Mouse (Mus musculus): ENCODE measurements around the gene A930033H14Rik. TPM values are rescaled to one million over a fixed set of nuclear protein-coding genes. Genes with fewer than 3 reads are reported as not detected.

A930033H14Rik gene
- polyA plus RNA-seq, 1 experiment from 2014 or later, result 1.4 TPM

DNA sequence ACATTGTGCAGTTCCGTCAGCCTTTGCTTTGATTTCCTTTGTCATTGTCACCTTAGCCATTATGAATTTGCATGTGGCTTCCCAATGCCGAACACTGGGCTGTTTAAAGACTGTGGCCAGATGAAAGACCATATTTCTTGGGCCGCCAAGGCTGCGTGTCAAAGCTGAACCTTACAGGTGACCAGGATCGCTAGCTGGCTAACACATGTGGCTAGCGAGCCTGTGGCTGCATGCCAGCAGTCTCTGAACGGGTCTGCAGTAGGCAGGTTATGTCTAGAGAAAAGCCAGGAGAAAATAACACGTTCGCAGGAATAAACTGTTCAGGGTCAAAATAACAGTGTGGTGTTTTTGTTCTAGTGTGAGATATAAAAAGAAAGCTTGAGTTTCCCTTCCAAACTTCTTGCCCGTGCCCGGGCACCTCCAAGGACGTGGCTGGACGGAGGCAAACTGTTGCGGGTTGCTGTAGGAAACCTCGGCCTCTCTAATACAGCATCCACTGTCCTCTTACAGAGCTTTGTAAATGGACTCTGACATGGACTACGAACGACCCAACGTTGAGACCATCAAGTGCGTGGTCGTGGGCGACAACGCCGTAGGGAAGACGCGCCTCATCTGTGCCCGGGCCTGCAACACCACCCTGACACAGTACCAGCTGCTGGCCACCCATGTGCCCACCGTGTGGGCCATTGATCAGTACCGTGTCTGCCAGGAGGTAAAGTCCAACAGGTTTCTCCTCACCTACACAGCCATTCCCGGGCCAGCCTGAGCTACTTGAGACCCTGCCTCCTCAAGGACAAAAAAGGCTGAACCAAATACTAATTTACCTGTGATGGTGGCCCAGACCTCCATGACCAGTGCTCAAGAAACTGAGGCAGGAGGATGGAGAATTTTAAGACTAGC, 35.6 kb upstream of the A930033H14Rik start:
- Histone ChIP-seq H3K36me3 (peaks cover 11% of the 10 kb centered on the region), H3K4me2 (no peak overlapping the region), H3K27me3 (replicated peaks) (no peaks in the 10 kb centered on the region), H3K27ac (replicated peaks) (no peak overlapping the region), H3K9ac (replicated peaks) (no peak overlapping the region), H3K9me3 (replicated peaks) (no peaks in the 10 kb centered on the region), H3K4me3 (replicated peaks) (no peak overlapping the region), H3K4me1 (peaks cover 10% of the 10 kb centered on the region)
- 90% methylated on average over 29 of the region's 29 CpGs for WGBS
- no peak for ATAC-seq (ENCODE audit: low FRiP score)

DNA sequence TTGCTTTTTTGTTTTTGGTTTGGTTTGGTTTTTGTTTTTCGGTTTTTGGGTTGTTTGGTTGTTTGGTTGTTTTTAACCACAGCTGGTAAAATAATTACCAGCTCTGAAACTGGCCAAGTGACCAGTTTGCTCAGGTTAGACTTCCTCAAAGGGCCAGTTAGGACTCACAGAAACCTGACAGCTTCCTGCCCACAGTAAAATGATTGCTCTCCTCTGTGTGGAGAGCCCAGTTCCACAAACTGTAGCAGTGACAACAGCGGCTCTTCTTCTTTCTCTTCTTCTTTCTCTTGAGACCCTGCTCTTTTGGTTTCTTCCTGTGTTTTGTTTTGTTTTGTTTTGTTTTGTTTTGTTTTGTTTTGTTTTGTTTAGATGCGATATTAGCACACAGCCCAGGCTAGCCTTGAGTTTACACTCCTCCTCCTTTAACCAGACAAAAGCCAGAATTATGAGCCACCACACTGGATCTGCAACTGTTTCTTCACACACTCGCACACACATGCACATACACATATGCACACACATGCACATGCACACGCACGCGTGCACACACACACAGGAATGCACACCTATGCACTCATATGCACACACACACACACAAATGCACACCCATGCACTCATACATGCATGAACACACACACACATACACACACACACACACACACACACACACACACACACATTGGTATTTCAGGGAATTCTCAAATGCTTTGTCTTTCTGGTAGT, 34.6 kb upstream of the A930033H14Rik start:
- no peaks in the 10 kb centered on the region for H3K9me3 ChIP-seq (replicated peaks)
- ATAC-seq (ENCODE audit: low FRiP score), result no peak
- peaks cover 11% of the 10 kb centered on the region for H3K36me3 ChIP-seq
- H3K9ac ChIP-seq (replicated peaks), result no peak overlapping the region
- H3K27ac ChIP-seq (replicated peaks), result no peak overlapping the region
- 95% methylated on average over 7 of the region's 7 CpGs for WGBS
- H3K4me1 ChIP-seq, result 0 out of 2 replicates have a peak, but pooled peaks cover 2% of the 10 kb centered on the region
- no peak overlapping the region for H3K4me3 ChIP-seq (replicated peaks)
- no peaks in the 10 kb centered on the region for H3K27me3 ChIP-seq (replicated peaks)
- no peak overlapping the region for H3K4me2 ChIP-seq

DNA sequence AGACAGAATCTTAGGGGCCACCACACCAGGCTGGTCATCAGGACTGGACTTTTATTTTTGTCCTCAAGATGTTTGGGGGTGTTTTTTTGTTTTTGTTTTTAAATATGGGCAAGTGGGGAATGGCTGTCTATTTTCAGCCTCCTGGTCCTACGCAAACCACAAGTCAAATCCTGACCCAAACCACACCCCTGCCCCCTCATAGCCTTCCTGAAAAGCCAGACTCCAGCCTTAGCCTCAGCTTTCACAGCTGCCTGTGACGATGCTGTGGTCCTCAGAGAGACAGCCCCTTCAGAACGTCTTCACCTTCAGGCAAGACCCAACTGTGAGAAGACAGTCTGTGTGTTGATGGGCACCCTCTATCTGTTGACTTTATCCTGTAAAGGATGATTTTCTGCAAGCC, 33.9 kb upstream of the A930033H14Rik start:
- H3K4me2 ChIP-seq, result no peak overlapping the region
- no peaks in the 10 kb centered on the region for H3K9me3 ChIP-seq (replicated peaks)
- H3K4me3 ChIP-seq (replicated peaks), result no peak overlapping the region
- H3K27me3 ChIP-seq (replicated peaks), result no peaks in the 10 kb centered on the region
- no peaks in the 10 kb centered on the region for H3K4me1 ChIP-seq
- WGBS, result 87% methylated on average over 3 of the region's 3 CpGs
- no peak overlapping the region for H3K9ac ChIP-seq (replicated peaks)
- peaks cover 11% of the 10 kb centered on the region for H3K36me3 ChIP-seq
- no peak for ATAC-seq (ENCODE audit: low FRiP score)
- no peak overlapping the region for H3K27ac ChIP-seq (replicated peaks)

DNA sequence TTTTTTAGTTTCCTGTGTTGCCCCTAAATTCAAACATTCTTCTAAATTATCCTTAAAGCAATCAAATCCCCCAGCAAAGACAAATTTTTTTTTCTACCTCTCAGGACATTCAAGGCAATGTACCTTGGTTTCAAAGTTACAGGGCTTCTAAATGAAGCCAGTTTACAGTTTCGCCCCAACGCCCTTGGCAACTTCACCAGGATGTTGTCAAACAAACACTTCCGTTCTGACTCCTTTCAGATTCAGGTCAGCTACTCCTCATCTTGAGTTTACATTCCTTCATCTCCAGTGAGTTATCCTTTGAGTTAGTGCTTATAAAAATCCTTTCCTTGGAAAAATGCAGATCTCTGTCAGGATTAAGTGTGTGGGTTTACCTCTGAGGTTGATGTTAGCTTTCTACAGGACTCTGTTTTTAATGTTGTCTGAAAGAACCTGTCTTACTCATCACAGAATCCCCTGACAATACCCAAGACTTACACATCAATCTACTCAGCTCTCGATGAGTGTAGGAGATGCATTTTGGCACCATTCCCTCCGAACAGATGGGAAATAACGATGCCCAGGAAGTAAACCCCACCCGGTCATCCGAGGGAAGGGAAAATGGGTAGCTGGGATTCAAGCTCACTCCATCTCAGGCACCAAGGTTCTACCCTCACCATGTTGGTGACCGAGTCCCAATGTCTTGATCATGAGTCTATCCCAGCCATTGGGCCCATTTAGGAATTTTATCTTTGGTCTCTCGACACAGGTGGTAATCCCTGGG, 33.2 kb upstream of the A930033H14Rik start:
- no peak for ATAC-seq (ENCODE audit: low FRiP score)
- Histone ChIP-seq H3K36me3 (peaks cover 11% of the 10 kb centered on the region), H3K4me2 (no peak overlapping the region), H3K27me3 (replicated peaks) (no peaks in the 10 kb centered on the region), H3K27ac (replicated peaks) (no peak overlapping the region), H3K9ac (replicated peaks) (no peak overlapping the region), H3K4me1 (no peaks in the 10 kb centered on the region), H3K4me3 (replicated peaks) (no peak overlapping the region), H3K9me3 (replicated peaks) (no peaks in the 10 kb centered on the region)
- WGBS, result 84% methylated on average over 10 of the region's 10 CpGs

DNA sequence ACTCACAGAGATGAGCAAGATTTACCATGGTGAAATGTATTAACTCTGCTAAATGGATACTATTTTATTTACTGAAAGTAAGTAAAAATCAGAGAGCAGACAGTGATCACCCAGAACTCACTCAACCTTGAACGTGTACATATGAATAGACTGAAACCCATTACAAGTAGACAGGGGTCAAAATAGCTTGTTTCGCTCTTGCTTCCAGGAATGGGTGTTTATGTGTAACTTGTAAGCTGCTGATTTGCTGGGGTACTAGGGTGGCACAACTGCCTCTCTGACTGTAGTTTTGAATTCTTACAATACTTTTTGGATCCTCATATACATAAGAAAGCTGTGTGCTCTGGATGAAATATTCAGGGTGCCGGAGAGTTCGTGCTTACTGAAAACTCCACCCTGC, 32.3 kb upstream of the A930033H14Rik start:
- no peak overlapping the region for H3K9ac ChIP-seq (replicated peaks)
- no peaks in the 10 kb centered on the region for H3K27me3 ChIP-seq (replicated peaks)
- H3K27ac ChIP-seq (replicated peaks), result no peak overlapping the region
- H3K4me2 ChIP-seq, result no peak overlapping the region
- peaks cover 8% of the 10 kb centered on the region for H3K36me3 ChIP-seq
- no peak for ATAC-seq (ENCODE audit: low FRiP score)
- H3K9me3 ChIP-seq (replicated peaks), result no peaks in the 10 kb centered on the region
- H3K4me3 ChIP-seq (replicated peaks), result no peak overlapping the region
- H3K4me1 ChIP-seq, result no peaks in the 10 kb centered on the region
- WGBS, result 87% methylated on average over 4 of the region's 4 CpGs

DNA sequence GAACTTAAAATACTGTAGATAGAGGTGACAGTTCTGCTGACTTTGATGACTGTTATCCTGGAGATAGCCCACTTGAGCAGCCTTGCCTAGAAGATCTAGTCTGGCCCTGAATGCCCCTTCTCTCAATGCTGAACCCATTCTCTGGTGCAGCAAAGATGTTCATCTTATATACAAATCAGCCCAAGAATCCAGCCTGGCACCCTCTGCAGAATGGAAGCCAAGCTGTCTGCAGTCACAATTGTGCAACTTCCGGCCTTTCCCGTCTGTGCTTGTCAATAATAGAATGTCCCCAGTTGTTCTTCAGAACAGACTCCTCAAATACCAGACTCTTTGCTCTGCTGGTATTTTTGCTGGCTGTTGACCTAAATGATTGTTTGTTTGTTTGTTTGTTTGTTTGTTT, 27.6 kb upstream of the A930033H14Rik start:
- ATAC-seq (ENCODE audit: low FRiP score), result no peak

DNA sequence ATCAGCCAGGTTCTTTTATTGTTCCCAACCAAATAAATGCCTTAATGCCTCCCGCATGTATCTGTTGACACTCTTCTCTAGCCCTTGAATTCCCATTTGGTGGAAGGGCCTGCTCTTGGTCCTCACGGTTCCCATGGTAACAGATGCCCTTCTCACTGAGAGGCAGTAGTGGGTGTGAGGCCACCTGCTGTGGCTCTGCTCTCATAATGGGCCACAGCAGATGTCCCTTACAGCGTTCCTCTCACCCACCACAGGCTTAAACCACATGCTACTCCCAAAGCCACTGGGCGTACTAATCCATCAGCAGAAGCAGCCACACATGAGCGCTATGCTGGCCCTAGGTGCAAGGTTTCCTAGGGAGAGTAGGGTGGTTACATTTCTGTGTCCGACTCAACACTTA, 25.4 kb upstream of the A930033H14Rik start:
- H3K36me3 ChIP-seq, result no peaks in the 10 kb centered on the region
- no peaks in the 10 kb centered on the region for H3K27me3 ChIP-seq (replicated peaks)
- no peaks in the 10 kb centered on the region for H3K4me1 ChIP-seq
- no peak for ATAC-seq (ENCODE audit: low FRiP score)
- no peak overlapping the region for H3K27ac ChIP-seq (replicated peaks)
- H3K9ac ChIP-seq (replicated peaks), result no peak overlapping the region
- H3K9me3 ChIP-seq (replicated peaks), result no peaks in the 10 kb centered on the region
- no peak overlapping the region for H3K4me3 ChIP-seq (replicated peaks)
- no peak overlapping the region for H3K4me2 ChIP-seq
- WGBS, result 49% methylated on average over 6 of the region's 6 CpGs

More for the DNA sequence above, 27.6 kb upstream of the A930033H14Rik start:
- H3K9ac ChIP-seq (replicated peaks), result no peak overlapping the region
- H3K4me1 ChIP-seq, result no peaks in the 10 kb centered on the region
- no peak overlapping the region for H3K4me3 ChIP-seq (replicated peaks)
- no peaks in the 10 kb centered on the region for H3K27me3 ChIP-seq (replicated peaks)
- no peak overlapping the region for H3K4me2 ChIP-seq
- H3K9me3 ChIP-seq (replicated peaks), result no peaks in the 10 kb centered on the region
- H3K27ac ChIP-seq (replicated peaks), result no peak overlapping the region
- 92% methylated on average over 2 of the region's 2 CpGs for WGBS
- no peaks in the 10 kb centered on the region for H3K36me3 ChIP-seq

DNA sequence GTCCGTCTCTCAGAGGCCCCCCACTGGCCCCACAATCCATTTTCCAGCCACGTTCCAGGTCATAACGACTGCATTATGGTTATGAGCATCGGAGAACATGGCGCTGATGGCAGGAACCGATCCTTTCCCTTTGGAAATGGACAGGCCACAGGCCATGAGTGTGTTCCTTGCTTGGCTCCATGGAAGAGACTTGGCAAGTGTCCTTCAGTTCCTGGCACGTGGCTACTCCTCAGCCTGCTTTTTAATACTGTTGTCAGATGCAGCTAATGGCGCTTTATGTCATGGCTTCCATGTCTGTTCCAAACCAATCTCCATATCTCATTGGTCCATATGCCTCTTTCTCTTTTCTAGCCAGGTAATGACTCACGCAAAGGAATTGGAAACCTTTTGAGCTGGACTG, 24.9 kb upstream of the A930033H14Rik start:
- Histone ChIP-seq H3K4me2 (no peak overlapping the region), H3K4me1 (no peaks in the 10 kb centered on the region), H3K9ac (replicated peaks) (no peak overlapping the region), H3K27me3 (replicated peaks) (no peaks in the 10 kb centered on the region), H3K9me3 (replicated peaks) (no peaks in the 10 kb centered on the region), H3K4me3 (replicated peaks) (no peak overlapping the region), H3K27ac (replicated peaks) (no peak overlapping the region), H3K36me3 (no peaks in the 10 kb centered on the region)
- 84% methylated on average over 9 of the region's 9 CpGs for WGBS
- ATAC-seq (ENCODE audit: low FRiP score), result no peak

DNA sequence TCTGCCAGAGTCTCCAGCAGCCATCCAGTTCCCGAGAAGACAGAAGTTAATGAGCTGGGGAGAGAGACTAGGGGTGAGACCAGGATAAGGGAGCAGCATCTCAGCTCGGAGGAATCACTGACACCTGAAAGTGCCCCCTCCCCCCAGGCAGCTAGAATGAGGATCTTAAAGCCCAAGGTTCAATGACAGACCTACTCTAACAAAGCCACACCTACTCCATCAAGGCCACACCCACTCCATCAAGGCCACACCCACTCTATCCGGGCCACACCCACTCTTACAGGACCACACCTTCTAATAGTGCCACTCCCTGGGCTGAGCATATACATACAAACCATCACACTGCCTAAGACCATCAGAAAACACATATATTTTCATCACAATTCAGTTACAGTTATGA, 24.3 kb upstream of the A930033H14Rik start:
- no peak overlapping the region for H3K27ac ChIP-seq (replicated peaks)
- no peak overlapping the region for H3K4me3 ChIP-seq (replicated peaks)
- no peaks in the 10 kb centered on the region for H3K36me3 ChIP-seq
- no peak overlapping the region for H3K9ac ChIP-seq (replicated peaks)
- 78% methylated on average over 3 of the region's 3 CpGs for WGBS
- no peaks in the 10 kb centered on the region for H3K4me1 ChIP-seq
- no peak overlapping the region for H3K4me2 ChIP-seq
- H3K9me3 ChIP-seq (replicated peaks), result no peaks in the 10 kb centered on the region
- no peaks in the 10 kb centered on the region for H3K27me3 ChIP-seq (replicated peaks)
- no peak for ATAC-seq (ENCODE audit: low FRiP score)

DNA sequence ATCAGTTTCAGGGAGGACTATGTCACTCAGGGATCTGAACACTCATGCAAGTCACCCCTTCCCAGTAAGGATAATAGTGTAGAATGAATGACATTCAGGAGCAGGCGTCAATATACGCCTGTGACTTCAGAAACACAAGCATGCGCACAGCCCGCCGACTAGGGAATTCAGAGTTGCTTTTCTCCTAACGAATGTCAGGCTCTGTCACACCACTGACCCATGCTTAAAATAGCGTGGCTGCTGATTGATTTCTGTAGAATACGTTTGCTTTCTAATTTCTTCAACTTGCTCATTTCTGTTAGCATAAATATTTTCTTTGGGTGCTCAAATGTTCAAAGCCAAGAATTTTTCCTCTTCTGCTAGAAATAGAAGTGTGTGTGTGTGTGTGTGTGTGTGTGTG, 13.1 kb upstream of the A930033H14Rik start:
- H3K27me3 ChIP-seq (replicated peaks), result no peaks in the 10 kb centered on the region
- H3K4me3 ChIP-seq (replicated peaks), result no peak overlapping the region
- no peak overlapping the region for H3K4me2 ChIP-seq
- H3K4me1 ChIP-seq, result no peaks in the 10 kb centered on the region
- no peaks in the 10 kb centered on the region for H3K36me3 ChIP-seq
- H3K9ac ChIP-seq (replicated peaks), result no peak overlapping the region
- no peaks in the 10 kb centered on the region for H3K9me3 ChIP-seq (replicated peaks)
- ATAC-seq (ENCODE audit: low FRiP score), result no peak
- no peak overlapping the region for H3K27ac ChIP-seq (replicated peaks)
- 81% methylated on average over 8 of the region's 8 CpGs for WGBS

DNA sequence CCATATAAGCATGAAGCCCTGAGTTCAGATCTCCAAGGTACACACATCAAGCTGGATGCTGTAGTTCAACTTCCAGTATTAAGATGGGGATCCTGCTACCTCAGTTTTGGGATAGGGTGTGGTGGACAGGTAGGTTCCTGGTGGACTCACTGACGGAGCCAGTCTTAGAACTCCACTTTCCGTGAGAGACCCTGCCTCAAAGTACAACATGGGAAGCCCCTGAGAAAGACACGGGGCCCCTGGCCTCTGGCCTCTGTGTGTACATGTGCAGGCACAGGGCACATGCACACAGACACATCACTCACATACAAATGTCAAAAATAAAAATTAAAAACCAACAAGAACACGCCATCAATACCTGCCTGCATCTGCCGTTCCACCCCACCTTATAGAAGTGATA, 12.6 kb upstream of the A930033H14Rik start:
- no peaks in the 10 kb centered on the region for H3K27me3 ChIP-seq (replicated peaks)
- ATAC-seq (ENCODE audit: low FRiP score), result no peak
- no peak overlapping the region for H3K4me3 ChIP-seq (replicated peaks)
- no peaks in the 10 kb centered on the region for H3K9me3 ChIP-seq (replicated peaks)
- no peaks in the 10 kb centered on the region for H3K36me3 ChIP-seq
- no peak overlapping the region for H3K4me2 ChIP-seq
- H3K4me1 ChIP-seq, result no peaks in the 10 kb centered on the region
- no peak overlapping the region for H3K27ac ChIP-seq (replicated peaks)
- no peak overlapping the region for H3K9ac ChIP-seq (replicated peaks)
- 91% methylated on average over 5 of the region's 5 CpGs for WGBS
